Mouse (Mus musculus) megakaryocyte, adult 5-6 weeks (primary cell): Measurements from ENCODE around the gene Lsr. TPM values are rescaled to one million over a fixed set of nuclear protein-coding genes. Genes with fewer than 3 reads are reported as not detected.
"Not testable (repeated sequence)": the region's sequence is repeated elsewhere in the genome, so short reads cannot be mapped to it uniquely, and the experiment has no call there.

Experiments used
- ATAC-seq: 2 replicates; pipeline ENCODE4 v1.8.0; 2016; ENCODE audit warnings: mild to moderate bottlenecking, inconsistent platforms; ENCODE audit not compliant: poor library complexity, severe bottlenecking
- total RNA-seq, 2 experiments: library from RNA; stranded (forward) in 1 of 2; stranded (reverse) in 1 of 2; fragments of 153-499, 151-499 nt in 1 of 2; fragments of 221-1000, 200-1000 nt in 1 of 2; gene quantifications; 2 replicates each; pipeline versions ENCODE4 v1.2.3 to v1.2.4; 2015 to 2017

Lsr gene
- total RNA-seq, 2 experiments from 2014 or later, result 6.1 to 7.3 TPM

DNA sequence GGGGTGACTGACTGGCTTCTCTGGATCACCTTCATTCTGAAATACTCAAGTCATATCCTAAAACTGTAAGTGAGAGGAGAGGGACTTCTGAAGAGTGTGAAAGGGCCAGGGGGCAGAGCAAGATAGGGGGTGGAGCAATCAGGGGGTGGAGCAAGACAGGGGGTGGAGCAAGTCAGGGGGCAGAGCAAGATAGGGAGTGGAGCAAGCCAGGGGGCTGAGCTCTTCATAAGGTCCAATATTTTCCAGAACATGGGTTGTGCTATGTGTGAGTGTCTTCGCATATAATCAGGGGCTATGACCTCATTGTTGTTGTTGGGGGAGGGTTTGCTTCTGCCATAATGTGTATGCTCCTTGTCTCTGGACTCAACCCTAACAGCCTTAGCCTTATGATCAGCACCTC is 33.2 kb downstream of the Lsr start:
- ATAC-seq, result 0 out of 2 replicates have a peak, but pooled peaks have one; percentile 19

DNA sequence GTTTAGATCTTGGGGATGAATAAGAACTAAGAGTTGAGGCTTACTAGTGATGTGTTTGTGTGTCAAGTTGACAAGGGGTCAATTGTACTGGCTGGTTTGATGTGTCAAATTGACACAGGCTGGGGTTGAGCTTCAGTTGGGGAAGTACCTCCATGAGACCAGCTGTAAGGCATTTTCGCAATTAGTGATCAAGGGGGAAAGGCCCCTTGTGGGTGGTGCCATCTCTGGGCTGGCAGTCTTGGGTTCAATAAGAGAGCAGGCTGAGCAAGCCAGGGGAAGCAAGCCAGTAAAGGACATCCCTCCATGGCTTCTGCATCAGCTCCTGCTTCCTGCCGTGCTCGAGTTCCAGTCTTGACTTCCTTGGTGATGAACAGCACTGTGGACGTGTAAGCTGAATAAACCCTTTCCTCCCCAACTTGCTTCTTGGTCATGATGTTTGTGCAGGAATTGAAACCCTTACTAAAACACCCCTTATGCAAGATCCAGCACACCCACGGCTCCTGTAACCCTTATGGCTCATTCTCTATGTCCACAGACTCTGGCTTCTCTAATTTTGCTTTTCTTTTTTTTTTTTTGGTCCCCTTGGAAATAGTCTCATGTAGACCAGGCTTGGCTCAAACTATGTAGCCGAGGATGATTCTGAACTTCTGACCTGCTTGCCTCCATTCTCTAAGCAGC is 37.7 kb downstream of the Lsr start:
- peak; percentile 88 for ATAC-seq

GRCm38 (mm10) chr7:30924581-30924980 is 48.7 kb downstream of the Lsr start, which contains the start of gene Hamp2:
Hamp2 (minus strand) TSS chr7:30924681.
- not testable (repeated sequence) for ATAC-seq

GRCm38 (mm10) chr7:30924071-30924470 is 49.2 kb downstream of the Lsr start:
- ATAC-seq, result no peak

- ATAC-seq, result peak; percentile 51
Observed at GRCm38 (mm10) chr7:30922490-30922889, 50.8 kb downstream of the Lsr start.

DNA sequence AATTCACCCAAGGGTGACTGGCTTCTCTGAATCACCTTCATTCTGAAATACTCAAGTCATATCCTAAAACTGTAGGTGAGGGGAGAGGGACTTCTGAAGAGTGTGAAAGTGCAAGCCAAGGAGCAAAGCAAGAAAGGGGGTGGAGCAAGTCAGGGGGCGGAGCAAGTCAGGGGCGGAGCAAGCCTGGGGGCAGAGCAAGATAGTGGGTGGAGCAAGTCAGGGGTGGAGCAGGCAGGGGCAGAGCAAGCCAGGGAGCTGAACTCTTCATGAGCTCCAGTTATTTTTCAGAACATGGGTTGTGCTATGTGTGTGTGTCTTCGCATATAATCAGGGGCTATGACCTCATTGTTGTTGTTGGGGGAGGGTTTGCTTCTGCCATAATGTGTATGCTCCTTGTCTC is 53.0 kb downstream of the Lsr start:
- ATAC-seq, result peak; percentile 72

- peak; percentile 73 for ATAC-seq
Observed at GRCm38 (mm10) chr7:30917219-30917618, 56.0 kb downstream of the Lsr start.

DNA sequence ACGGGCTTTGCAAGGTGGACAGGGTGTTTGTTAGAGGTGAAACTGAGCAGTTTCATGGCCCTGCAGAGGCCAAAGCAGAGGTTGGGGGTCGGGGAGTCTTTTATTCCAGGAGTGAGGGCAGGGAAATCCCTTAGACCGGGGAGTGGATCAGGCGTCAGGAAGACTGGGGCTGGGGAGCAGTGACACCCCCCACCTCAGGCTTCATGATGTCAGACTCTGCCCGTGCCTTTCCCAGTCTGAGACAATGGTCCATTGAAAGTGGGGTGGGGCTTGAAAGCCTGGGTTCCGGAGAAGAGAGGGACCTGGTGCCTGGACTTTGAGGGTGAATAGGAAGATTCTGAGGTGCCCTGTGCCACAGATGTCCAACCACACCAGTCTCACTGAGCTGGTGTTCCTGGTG is 56.6 kb downstream of the Lsr start:
- no peak for ATAC-seq

DNA sequence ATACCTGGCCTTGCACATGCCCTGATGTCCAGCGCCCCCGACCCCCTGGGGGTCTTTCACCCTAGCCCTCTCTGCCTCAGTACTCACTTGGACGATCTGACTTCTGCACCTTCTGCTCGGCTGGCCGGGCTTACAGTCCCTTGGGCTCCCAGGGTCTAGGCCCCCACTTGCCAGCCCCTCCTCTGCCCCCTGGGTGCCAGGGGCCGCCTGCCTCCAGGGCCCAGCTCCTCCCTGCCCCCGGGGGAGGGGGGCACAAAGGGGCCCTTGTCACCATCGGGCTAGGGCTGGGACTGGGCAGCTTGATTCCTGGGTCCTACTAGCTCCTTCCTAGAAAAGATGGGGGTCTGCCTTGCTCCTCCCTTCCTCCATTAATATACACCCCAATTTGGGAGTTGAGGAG is 58.5 kb downstream of the Lsr start, which contains the start of gene Mag:
Gene Mag (minus strand): TSS at position 142 of the 400 bp plus-strand sequence.
- ATAC-seq, result no peak

DNA sequence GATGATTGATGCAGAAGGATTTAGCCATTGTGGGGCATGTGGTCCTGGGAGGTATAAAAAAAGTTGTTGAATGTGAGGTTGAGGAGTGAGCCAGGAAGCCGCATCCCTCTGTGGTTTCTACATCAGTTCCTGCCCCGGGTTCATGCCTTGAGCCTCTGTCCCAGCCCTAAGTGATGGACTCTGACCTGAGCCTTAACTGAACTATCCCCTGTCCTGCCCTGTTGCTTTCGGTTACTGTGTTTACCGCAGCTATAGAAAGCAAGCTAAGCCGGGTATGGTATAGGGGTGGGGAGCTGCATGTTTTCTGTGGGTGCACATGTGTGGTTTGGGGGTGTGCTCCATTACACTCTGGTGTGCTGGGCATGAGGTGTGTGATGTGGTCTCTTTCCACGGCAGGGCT is 63.5 kb downstream of the Lsr start:
- ATAC-seq, result peak; percentile 12; the same call in 1 of the 2 replicates

- ATAC-seq, result peak; percentile 73
Observed at GRCm38 (mm10) chr7:30908992-30909431, 64.3 kb downstream of the Lsr start.

GRCm38 (mm10) chr7:30908277-30908991 is 64.8 kb downstream of the Lsr start:
- peak; percentile 67 for ATAC-seq

Other genes with a start within 250 kb of the Lsr start
- gene Tmem147, start 243.9 kb downstream of the Lsr start, total RNA-seq (2015), result 86.7 and 96.5 TPM in 2 replicates
- 27.8 and 31.4 TPM in 2 replicates for gene Tmem147, start 243.9 kb downstream of the Lsr start, total RNA-seq (2017)
- gene Gapdhs, start 229.8 kb downstream of the Lsr start, total RNA-seq (2015), result not detected in 2 replicates
- gene Gapdhs, start 229.8 kb downstream of the Lsr start, total RNA-seq (2017), result not detected in 2 replicates
- gene Sbsn, start 222.0 kb downstream of the Lsr start, total RNA-seq (2015), result 0.22 and 3.2 TPM in 2 replicates
- gene Sbsn, start 222.0 kb downstream of the Lsr start, total RNA-seq (2017), result 0.49 and 0.88 TPM in 2 replicates
- 15.1 and 17.1 TPM in 2 replicates for gene Dmkn, start 209.7 kb downstream of the Lsr start, total RNA-seq (2015)
- gene Dmkn, start 209.7 kb downstream of the Lsr start, total RNA-seq (2017), result 24.6 and 25.7 TPM in 2 replicates
- gene Krtdap, start 185.6 kb downstream of the Lsr start, total RNA-seq (2015), result not detected in 2 replicates
- gene Krtdap, start 185.6 kb downstream of the Lsr start, total RNA-seq (2017), result not detected in 2 replicates
- gene Ffar2, start 149.7 kb downstream of the Lsr start, total RNA-seq (2015), result 3.4 and 4.0 TPM in 2 replicates
- 12.2 and 15.3 TPM in 2 replicates for gene Ffar2, start 149.7 kb downstream of the Lsr start, total RNA-seq (2017)
- gene Ffar3, start 117.3 kb downstream of the Lsr start, total RNA-seq (2015), result not detected in 2 replicates
- gene Ffar3, start 117.3 kb downstream of the Lsr start, total RNA-seq (2017), result not detected in 2 replicates
- gene Ffar1, start 111.9 kb downstream of the Lsr start, total RNA-seq (2015), result 0.09 TPM in 1 of 2 replicates, not detected in the other
- gene Ffar1, start 111.9 kb downstream of the Lsr start, total RNA-seq (2017), result 0.07 TPM in 1 of 2 replicates, not detected in the other
- gene Cd22, start 93.1 kb downstream of the Lsr start, total RNA-seq (2015), result 1.9 and 2.7 TPM in 2 replicates
- gene Cd22, start 93.1 kb downstream of the Lsr start, total RNA-seq (2017), result 10.5 and 10.8 TPM in 2 replicates
- 0.87 and 0.89 TPM in 2 replicates for gene Mag, start 58.6 kb downstream of the Lsr start, total RNA-seq (2015)
- gene Mag, start 58.6 kb downstream of the Lsr start, total RNA-seq (2017), result 0.95 and 1.1 TPM in 2 replicates
- gene Hamp2, start 48.8 kb downstream of the Lsr start, total RNA-seq (2015), result not detected in 2 replicates
- gene Hamp2, start 48.8 kb downstream of the Lsr start, total RNA-seq (2017), result not detected in 2 replicates
- gene Hamp, start 29.4 kb downstream of the Lsr start, total RNA-seq (2015), result 0.60 TPM in 1 of 2 replicates, not detected in the other
- not detected in 2 replicates for gene Hamp, start 29.4 kb downstream of the Lsr start, total RNA-seq (2017)
- gene Usf2, start 16.7 kb downstream of the Lsr start, total RNA-seq (2015), result 145 and 150 TPM in 2 replicates
- gene Usf2, start 16.7 kb downstream of the Lsr start, total RNA-seq (2017), result 193 and 226 TPM in 2 replicates
- gene Fam187b, start 326 bp upstream of the Lsr start, total RNA-seq (2015), result 1.4 and 1.9 TPM in 2 replicates
- 0.51 and 0.77 TPM in 2 replicates for gene Fam187b, start 326 bp upstream of the Lsr start, total RNA-seq (2017)
- 1,077 and 1,092 TPM in 2 replicates for gene Fxyd5, start 69.0 kb upstream of the Lsr start, total RNA-seq (2015)
- gene Fxyd5, start 69.0 kb upstream of the Lsr start, total RNA-seq (2017), result 807 and 874 TPM in 2 replicates
- gene Fxyd7, start 78.0 kb upstream of the Lsr start, total RNA-seq (2015), result not detected in 2 replicates
- gene Fxyd7, start 78.0 kb upstream of the Lsr start, total RNA-seq (2017), result 0.51 TPM in 1 of 2 replicates, not detected in the other
- 0.46 TPM in 1 of 2 replicates, not detected in the other for gene Fxyd1, start 83.7 kb upstream of the Lsr start, total RNA-seq (2015)
- gene Fxyd1, start 83.7 kb upstream of the Lsr start, total RNA-seq (2017), result not detected in 2 replicates
- gene Lgi4, start 85.9 kb upstream of the Lsr start, total RNA-seq (2015), result 0.13 TPM in 1 of 2 replicates, not detected in the other
- 0.07 TPM in 1 of 2 replicates, not detected in the other for gene Lgi4, start 85.9 kb upstream of the Lsr start, total RNA-seq (2017)
- gene Fxyd3, start 103.2 kb upstream of the Lsr start, total RNA-seq (2015), result not detected in 2 replicates
- not detected in 2 replicates for gene Fxyd3, start 103.2 kb upstream of the Lsr start, total RNA-seq (2017)
- 1.5 and 2.1 TPM in 2 replicates for gene Hpn, start 141.8 kb upstream of the Lsr start, total RNA-seq (2015)
- 0.33 and 1.7 TPM in 2 replicates for gene Hpn, start 141.8 kb upstream of the Lsr start, total RNA-seq (2017)
- 0.52 TPM in 1 of 2 replicates, not detected in the other for gene Scn1b, start 153.5 kb upstream of the Lsr start, total RNA-seq (2015)
- 0.28 and 0.59 TPM in 2 replicates for gene Scn1b, start 153.5 kb upstream of the Lsr start, total RNA-seq (2017)
- gene Gramd1a, start 182.4 kb upstream of the Lsr start, total RNA-seq (2015), result 74.2 and 76.0 TPM in 2 replicates
- 34.1 and 35.3 TPM in 2 replicates for gene Gramd1a, start 182.4 kb upstream of the Lsr start, total RNA-seq (2017)